Mouse (Mus musculus) right cerebral cortex, postnatal 14 days (tissue): ENCODE data around the gene Spty2d1.

Source experiments
- DNase-seq: peaks from one replicate; pipeline ENCODE4 v3.0.0; 2022

Gene Spty2d1

DNA sequence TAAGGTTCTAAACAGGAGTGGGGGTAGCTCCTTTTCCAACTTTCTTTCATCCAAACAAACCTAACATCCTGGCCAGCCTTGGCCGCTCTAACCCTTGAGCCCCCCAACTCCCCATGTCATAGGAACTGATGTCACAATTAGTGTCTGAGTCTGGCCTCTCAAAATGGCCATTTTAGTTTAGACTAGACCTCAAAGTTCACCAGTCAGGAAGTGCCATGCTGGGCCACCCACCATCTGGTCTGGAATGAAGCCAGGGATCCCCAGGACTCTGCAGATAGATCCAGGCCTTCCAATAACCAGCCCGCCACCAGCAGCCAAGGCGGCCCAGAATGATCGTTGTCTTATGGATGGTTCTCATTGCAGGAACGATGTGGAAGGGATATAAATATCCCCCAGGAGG lies 21.6 kb downstream of the Spty2d1 start:
- DNase-seq = no peak

DNA sequence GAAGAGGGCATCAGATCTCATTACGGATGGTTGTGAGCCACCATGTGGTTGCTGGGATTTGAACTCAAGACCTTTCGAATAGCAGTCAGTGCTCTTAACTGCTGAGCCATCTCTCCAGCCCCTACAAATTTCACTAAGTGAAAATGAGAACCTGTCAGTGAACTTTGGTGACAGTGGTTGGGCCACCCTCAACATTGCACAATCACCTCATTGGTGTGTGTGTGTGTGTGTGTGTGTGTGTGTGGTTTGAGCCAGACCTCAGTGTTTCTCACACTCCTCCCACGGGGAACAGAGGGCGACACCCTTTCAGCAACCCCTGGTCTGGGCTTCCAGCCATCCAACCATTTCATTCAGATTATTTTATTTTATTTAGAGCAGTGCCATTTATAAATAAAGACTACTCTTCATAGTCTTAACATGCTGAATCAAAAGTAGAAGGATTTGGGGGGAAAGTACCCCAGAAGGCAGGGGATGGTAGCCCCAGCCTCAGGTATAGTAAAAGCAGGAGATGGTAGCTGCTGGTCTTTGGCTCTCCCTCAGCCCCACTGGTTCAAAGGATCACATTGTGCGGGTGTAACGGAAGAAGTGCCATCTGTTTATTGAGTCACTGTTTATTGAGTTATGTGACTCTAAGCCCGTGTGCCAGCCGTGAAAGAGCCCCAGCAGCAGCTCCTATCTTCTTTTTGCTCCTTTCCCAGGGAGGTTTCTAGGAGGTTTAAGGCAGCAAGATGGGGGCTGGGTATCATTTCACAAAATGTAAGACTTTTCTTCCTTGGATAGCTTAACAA lies 22.3 kb downstream of the Spty2d1 start:
- DNase-seq = no peak

DNA sequence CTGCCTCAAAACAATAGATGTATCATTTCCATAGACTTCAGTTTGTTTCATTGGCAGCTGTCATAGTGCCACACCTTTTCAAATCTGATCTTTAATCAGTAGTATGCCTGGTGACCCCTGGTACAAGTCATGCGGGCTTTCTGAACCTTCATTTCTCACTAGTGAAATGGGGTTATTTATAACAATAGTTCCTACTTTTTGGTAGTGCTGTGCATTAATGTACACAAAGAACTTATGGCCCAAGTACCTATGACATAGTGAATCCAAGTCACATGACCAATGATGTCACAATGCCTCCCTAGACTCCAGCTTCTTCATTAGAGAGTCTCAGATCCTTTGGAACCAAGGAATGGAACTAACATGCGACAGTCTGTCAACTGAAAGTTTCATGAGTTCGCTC lies 24.9 kb downstream of the Spty2d1 start, which contains the start of gene Gm9999:
Gm9999 (plus strand) TSS at position 301 of the 400 bp plus-strand sequence.
- no peak for DNase-seq

DNA sequence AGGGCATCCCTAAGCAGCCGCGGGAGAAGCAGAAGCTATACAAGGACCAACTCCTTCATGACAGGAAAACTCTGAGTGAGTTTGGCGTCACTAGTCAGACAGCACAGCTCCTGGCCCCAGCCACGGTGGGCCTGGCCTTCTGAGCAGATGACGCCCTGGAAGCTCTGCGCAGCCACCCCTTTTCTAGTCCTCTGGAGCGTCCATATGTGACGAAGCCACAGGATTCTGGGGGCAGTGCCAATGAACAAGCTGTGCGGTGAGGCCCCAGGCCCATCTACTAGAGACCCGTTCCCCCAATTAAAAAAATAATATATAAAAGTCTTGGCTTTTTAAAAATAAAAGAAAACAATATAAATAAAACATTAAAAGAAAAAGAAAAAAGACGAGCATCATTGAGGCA lies 32.8 kb downstream of the Spty2d1 start:
- DNase-seq = no peak

DNA sequence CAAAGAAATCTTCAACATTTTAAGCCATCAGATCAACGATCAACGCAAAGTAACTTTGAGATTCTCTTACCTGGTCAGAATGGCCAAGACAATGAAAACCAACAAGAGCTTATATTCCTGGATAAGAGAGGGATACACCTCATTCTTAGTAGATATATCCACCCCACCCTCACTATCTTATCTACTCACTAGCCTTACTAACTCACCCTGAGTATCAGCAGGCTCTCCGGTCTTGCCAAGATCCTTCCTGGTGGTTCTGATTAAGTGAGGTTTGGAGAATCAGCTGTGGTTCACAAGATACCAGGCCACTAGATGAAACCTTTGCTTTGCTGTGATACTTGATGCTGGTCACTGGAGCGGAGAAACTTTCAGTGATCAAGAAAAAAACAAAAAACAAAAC lies 33.6 kb downstream of the Spty2d1 start:
- DNase-seq = no peak

DNA sequence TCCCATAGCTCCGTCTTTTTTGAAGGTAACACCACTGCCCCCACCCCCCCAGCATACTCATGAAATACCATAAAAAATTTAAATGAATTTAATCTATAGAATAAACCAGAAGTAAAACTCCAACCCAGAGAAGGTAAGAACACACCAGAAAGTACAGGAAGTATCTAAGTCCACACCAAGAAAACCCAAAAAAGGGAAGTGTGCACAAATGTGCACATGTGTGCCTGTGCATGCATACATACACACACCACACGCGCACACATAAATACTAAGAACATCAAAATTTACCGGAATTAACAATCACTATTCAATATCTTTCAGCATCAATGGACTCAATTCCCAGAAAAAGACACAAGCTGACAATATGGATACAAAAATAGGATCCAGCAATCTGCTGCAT lies 38.3 kb downstream of the Spty2d1 start:
- no peak for DNase-seq

DNA sequence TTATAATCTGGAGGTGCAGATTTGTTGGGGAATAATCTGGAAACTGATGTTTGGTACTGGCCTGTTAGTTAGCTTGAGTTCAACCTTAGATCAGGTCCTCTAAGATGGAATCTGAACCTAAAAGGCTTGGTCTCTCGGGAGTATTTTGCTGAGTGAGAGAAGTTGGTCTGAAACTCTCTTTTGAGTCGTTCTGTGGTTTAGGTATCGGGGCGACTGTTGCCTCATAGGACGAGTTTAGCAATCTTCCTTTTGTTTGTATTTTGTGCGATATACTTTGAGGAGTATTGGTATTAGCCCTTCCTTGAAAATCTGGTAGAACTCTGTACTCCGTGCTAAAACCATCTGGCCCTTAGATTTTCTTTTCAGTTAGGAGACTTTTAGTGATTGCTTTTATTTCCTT lies 44.1 kb downstream of the Spty2d1 start:
- no peak for DNase-seq

GRCm38 (mm10) chr7:46962806-46963618 lies 45.2 kb downstream of the Spty2d1 start:
- DNase-seq = peak; percentile 57

GRCm38 (mm10) chr7:46962132-46962531 lies 46.1 kb downstream of the Spty2d1 start:
- DNase-seq = no peak

DNA sequence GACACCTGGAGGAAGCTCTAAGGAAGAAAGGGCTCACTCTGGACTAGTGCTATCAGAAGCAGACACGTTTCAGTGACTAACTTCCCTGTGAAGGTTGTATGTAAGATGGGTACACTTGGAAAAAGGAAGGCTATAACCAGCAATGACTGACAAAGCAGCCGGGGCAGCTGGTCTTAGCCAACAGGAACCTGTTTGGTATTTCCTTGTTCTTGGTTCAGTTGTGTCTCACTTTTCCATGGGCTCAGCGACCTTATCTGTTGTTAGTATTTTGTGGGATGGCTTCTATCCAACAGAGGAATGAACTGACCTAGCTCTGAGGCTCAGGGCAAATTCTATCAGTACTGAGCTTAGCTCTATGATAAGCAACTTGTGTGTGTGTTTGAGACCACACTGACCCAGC lies 47.2 kb downstream of the Spty2d1 start:
- DNase-seq = no peak

DNA sequence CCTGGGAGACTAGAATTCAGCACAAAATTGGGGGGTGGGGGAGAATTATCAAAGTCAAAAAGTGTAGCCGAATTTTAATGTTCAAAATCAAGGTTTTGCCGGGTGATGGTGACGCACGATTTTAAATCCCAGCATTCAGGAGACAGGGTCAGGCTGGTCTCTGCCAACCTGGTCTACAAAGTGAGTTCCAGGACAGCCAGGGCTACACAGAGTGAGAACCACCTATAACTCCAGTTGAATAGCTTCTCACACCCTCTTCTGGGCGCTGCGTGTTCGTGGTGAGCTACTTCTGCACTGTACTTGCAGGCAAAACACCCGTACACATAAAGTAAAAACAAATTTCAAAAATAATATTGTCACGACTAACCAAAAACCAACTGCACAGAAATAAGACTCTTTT lies 49.4 kb downstream of the Spty2d1 start:
- DNase-seq = no peak

DNA sequence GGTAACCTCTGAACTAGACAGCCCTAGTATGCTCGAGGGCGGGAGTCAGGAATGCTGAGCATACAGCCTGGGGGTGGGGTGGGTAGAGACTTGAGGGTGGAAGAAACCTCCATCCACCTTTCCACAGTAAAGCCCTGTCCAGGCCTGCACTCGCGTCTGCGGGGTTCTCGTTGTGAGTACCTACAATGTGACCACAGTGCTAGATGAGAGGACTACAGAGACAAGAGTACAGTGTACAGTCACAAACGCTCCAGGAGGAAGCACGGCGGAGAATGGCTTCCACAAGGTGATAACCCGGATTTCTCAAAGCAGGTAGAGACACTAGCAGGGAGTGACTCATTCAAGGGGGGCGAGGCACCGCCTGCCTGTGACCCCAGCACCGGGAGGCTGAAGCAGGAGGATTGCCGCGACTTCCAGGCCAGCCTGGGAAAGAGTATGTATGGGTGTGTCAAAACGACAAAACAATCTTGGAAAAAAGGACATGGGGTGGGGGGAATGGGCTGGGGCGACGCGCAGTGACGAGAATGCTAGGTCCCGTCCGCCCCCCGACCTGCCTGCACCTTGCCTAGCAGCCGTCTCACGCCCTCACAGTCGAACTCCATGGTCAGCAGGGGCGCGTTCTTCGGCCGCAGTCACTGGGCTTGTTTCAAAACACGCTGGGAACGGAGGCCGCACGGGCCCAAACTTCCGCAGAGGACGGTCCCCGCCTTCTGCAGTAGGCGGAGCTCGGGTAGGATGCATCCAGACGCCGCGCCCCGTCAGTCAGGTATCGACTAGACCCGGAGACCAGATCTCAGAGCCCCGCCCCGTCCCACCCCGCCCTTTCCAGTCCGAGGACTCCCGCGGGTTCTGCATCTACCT lies 50.1 kb downstream of the Spty2d1 start, which contains the start of gene Uevld:
Uevld (minus strand) TSS at position 697 of the 861 bp plus-strand sequence.
- DNase-seq = peak; percentile 93
